Mouse (Mus musculus) limb, embryonic 15.5 days (tissue): ENCODE data around the gene Cisd3. TPM values are rescaled to one million over a fixed set of nuclear protein-coding genes. Genes with fewer than 3 reads are reported as not detected.
"Not testable (repeated sequence)": the region's sequence is repeated elsewhere in the genome, so short reads cannot be mapped to it uniquely, and the experiment has no call there.

Experiments used
- ATAC-seq: fragments of 200-750 bp; cut with Nextera tagmentation; 2 replicates; pipeline ENCODE4 v1.8.0; 2017; ENCODE audit warnings: low read depth, moderate TSS enrichment; ENCODE audit not compliant: insufficient number of reproducible peaks, low FRiP score, low TSS enrichment
- H3K27ac ChIP-seq: fragments of 300-500 bp; sonication (generic); 2 replicates; pipeline ENCODE4 v1.5.1; 2015; ENCODE audit warnings: moderate library complexity, mild to moderate bottlenecking, inconsistent platforms
- H3K27me3 ChIP-seq: fragments of 300-500 bp; sonication (generic); 2 replicates; pipeline ENCODE4 v1.6.1; 2015; ENCODE audit warnings: inconsistent platforms
- H3K36me3 ChIP-seq: fragments of 300-500 bp; sonication (generic); 2 replicates; pipeline ENCODE4 v1.6.1; 2015; ENCODE audit warnings: inconsistent platforms
- H3K4me1 ChIP-seq: fragments of 300-500 bp; sonication (generic); 2 replicates; pipeline ENCODE4 v1.6.1; 2015; ENCODE audit warnings: inconsistent platforms
- H3K4me2 ChIP-seq: fragments of 300-500 bp; sonication (generic); 2 replicates; pipeline ENCODE4 v1.6.1; 2015; ENCODE audit warnings: mild to moderate bottlenecking, inconsistent platforms
- H3K4me3 ChIP-seq: fragments of 300-500 bp; sonication (generic); 2 replicates; pipeline ENCODE4 v1.5.1; 2015; ENCODE audit warnings: mild to moderate bottlenecking, inconsistent platforms
- H3K9ac ChIP-seq: fragments of 300-500 bp; sonication (generic); 2 replicates; pipeline ENCODE4 v1.6.1; 2015; ENCODE audit warnings: inconsistent platforms
- H3K9me3 ChIP-seq: fragments of 300-500 bp; sonication (generic); 2 replicates; pipeline ENCODE4 v1.6.1; 2016; ENCODE audit warnings: inconsistent platforms
- WGBS: fragments of 180-500 bp; shearing (Covaris S2); methylation state at CpG from one replicate; pipeline ENCODE4 v1.1.7; 2015; 5-methylcytosine and 5-hydroxymethylcytosine counted together
- microRNA-seq: library from miRNA; unstranded; fragments of <30 nt; microRNA quantifications from one replicate; pipeline ENCODE4, GENCODE M21; 2016
- polyA plus RNA-seq: library from polyadenylated mRNA; unstranded; fragments of >200 nt; fragmentation: Nextera tagmentation; extraction: Ambion mirVana; gene quantifications from 2 replicates; pipeline ENCODE4 v1.2.1, GENCODE M21; 2015

Cisd3 gene
- polyA plus RNA-seq, 1 experiment from 2014 or later = 13.5 TPM

DNA sequence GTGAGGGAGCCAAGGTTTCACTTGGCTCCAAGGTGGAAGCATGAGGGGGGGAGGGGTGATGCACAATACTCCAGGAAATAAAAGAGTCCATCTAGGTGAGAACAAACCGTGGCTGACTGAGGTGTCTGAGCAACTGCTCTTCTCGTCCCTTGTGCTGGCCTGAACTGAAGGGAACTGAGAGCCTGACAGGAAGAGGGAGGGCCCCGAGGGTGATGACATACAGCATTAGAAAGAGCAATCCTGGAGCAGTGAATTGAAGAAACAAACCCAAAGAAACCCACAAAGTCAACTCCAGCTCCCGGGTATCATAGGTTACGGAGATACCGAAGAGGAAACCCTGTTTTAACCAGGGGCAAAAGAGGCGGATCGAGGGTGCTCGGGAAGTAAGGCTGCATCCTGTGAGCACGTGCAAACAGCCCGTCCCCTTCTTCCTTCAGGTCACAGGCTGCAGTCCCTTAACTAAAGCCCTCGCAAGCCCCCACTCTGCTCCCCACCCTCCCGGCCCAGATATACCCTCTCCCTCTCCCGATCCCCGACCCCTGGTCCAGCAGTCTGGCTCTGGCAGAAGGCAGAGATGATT lies 32.7 kb downstream of the Cisd3 start:
- no peaks in the 10 kb centered on the region for H3K27me3 ChIP-seq
- H3K9ac ChIP-seq = no peak overlapping the region
- H3K27ac ChIP-seq = no peak overlapping the region
- H3K9me3 ChIP-seq = no peaks in the 10 kb centered on the region
- 80% methylated on average over 15 of the region's 15 CpGs for WGBS
- peaks cover 80% of the 10 kb centered on the region for H3K36me3 ChIP-seq
- no peaks in the 10 kb centered on the region for H3K4me1 ChIP-seq
- H3K4me3 ChIP-seq = no peak overlapping the region
- H3K4me2 ChIP-seq = no peak overlapping the region
- no peak for ATAC-seq

DNA sequence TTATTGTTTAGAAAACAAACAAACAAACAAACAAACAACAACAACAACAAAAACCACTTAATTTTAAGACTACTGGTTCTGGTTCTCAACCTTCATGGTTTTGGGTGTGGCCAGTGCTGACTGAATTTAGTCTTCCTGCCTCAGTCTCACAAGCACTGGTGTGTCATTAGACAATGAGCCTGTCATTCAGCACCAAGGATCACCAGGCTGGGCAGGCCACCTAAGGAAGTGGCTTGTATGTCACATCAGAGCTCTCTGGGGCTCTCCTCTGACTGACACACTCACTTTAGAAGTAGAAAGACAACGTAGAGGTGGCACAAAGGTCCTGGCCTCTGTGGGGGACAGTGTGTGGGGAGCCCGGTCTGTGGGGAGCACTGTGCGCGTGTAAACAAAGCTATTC lies 33.4 kb downstream of the Cisd3 start:
- no peaks in the 10 kb centered on the region for H3K4me1 ChIP-seq
- H3K27ac ChIP-seq = no peak overlapping the region
- no peak overlapping the region for H3K9ac ChIP-seq
- H3K36me3 ChIP-seq = peaks cover 80% of the 10 kb centered on the region
- H3K4me2 ChIP-seq = no peak overlapping the region
- H3K9me3 ChIP-seq = no peaks in the 10 kb centered on the region
- WGBS = 87% methylated on average over 4 of the region's 4 CpGs
- no peak for ATAC-seq
- no peaks in the 10 kb centered on the region for H3K27me3 ChIP-seq
- no peak overlapping the region for H3K4me3 ChIP-seq

DNA sequence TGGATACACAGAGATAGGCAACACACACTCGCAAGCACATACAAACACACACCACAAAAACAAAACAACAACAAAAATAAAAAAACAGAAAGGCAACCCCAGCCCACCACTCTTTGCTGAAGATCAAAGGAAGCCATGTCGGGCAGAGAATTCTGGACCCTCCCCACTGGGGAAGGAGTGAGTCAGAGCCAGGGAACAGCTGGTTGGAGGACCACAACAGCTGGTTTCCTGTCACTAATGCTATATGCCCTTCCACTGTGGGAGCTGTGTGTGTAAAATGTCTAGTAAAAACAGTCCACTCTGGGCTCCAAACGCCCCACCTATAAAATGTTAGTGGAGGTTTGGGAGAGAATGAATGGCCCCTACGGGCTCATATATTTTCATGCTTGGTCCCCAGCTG lies 35.7 kb downstream of the Cisd3 start:
- Histone ChIP-seq H3K4me1 (no peaks in the 10 kb centered on the region), H3K4me2 (no peak overlapping the region), H3K27me3 (no peaks in the 10 kb centered on the region), H3K9me3 (no peaks in the 10 kb centered on the region), H3K9ac (no peak overlapping the region), H3K27ac (no peak overlapping the region), H3K4me3 (no peak overlapping the region), H3K36me3 (peaks cover 92% of the 10 kb centered on the region)
- 70% methylated on average over 4 of the region's 4 CpGs for WGBS
- no peak for ATAC-seq

DNA sequence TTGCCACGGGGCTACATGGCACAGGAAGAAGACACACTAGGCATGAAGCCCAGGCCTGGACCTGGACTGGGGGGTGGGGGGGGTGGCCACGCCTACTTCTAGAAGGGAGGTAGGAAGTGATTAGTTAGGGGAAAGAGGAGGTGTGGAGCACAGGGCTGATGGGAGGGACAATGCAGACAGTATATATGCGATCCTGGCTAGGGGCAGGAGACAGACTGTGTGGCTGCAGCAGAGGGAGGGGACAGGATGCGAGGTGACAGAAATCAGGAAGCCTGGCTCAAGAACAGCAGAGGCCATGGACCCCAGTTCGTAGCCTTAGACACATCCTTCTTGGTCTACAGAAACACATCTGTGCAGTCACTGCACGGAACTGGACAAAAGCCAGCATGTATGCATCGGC lies 38.1 kb downstream of the Cisd3 start:
- ATAC-seq = 0 out of 2 replicates have a peak, but pooled peaks have one; percentile 37
- H3K4me1 ChIP-seq = no peaks in the 10 kb centered on the region
- H3K4me3 ChIP-seq = no peak overlapping the region
- no peaks in the 10 kb centered on the region for H3K9me3 ChIP-seq
- H3K36me3 ChIP-seq = peaks cover 97% of the 10 kb centered on the region
- H3K27me3 ChIP-seq = no peaks in the 10 kb centered on the region
- 84% methylated on average over 7 of the region's 7 CpGs for WGBS
- H3K27ac ChIP-seq = no peak overlapping the region
- H3K9ac ChIP-seq = no peak overlapping the region
- no peak overlapping the region for H3K4me2 ChIP-seq

DNA sequence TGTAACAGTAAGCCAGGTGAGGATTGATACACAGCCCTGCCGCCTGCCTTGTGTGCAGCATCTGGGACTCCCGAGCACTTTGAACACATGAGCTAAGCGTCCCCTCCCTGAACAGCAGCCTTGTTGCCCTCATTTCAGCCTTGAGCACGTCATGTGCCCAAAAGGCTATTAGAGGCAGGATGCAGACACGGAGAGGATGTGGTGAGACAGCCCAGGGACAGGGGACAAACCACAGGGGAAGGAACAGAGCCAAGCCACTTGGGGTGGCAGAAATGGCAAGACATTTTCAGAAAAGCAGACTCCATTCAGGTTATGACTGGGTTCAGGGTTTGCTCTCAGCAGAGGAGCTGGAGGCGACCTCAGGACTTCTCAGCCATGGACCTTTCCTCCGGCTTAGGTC lies 42.7 kb downstream of the Cisd3 start:
- no peak overlapping the region for H3K27ac ChIP-seq
- ATAC-seq = no peak
- no peak overlapping the region for H3K4me2 ChIP-seq
- peaks cover 92% of the 10 kb centered on the region for H3K36me3 ChIP-seq
- H3K4me1 ChIP-seq = no peaks in the 10 kb centered on the region
- H3K9ac ChIP-seq = no peak overlapping the region
- no peaks in the 10 kb centered on the region for H3K27me3 ChIP-seq
- no peak overlapping the region for H3K4me3 ChIP-seq
- H3K9me3 ChIP-seq = no peaks in the 10 kb centered on the region
- WGBS = 47% methylated on average over 7 of the region's 7 CpGs

DNA sequence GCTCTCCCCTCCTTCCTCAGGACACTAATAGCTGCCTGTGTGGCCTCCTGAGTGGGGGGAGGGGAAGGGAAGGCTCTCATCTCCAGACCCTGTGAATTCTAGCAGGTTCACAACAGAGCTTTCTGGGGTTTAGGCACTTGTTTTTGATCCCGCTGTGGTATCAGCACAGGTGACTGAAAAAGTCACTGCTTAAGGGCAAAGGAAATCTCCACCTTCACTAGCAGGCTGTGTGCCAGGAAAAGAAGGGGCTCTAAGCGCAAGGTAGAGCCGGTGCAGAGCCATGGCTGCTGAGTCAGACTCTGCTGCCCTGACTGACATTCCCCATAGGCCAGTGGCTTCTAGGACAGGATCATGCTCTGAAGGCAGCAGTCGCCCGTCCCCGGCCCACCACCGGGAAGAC lies 43.1 kb downstream of the Cisd3 start:
- Histone ChIP-seq H3K4me1 (peaks cover 3% of the 10 kb centered on the region; the same call in 1 of the 2 replicates), H3K9me3 (no peaks in the 10 kb centered on the region), H3K9ac (no peak overlapping the region), H3K4me3 (no peak overlapping the region), H3K27me3 (no peaks in the 10 kb centered on the region), H3K4me2 (no peak overlapping the region), H3K27ac (no peak overlapping the region), H3K36me3 (peaks cover 87% of the 10 kb centered on the region)
- no peak for ATAC-seq
- 63% methylated on average over 7 of the region's 7 CpGs for WGBS

DNA sequence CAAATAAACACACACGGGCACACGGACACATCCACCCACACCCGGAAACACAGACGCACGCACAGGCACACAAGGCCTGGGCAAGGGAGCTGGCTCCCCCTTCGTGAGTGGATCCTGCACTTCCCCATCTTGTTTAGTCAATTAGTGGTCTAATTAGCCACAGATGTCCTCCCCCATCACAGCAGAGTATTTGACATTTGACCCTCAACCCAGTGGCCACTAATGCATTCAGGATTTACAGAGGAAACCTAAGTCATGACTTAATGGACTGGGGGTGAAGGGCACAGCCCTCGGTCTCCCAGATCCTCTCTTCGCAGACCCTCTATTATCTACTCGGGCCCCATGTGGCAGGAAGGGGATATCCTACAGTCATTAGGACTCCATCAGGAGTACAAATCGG lies 48.1 kb downstream of the Cisd3 start:
- 0 out of 2 replicates have a peak overlapping the region, but pooled peaks have one; percentile 22 for H3K27ac ChIP-seq
- peaks cover 39% of the 10 kb centered on the region for H3K36me3 ChIP-seq
- 27% methylated on average over 10 of the region's 10 CpGs for WGBS
- H3K4me3 ChIP-seq = no peak overlapping the region
- no peak for ATAC-seq
- H3K9ac ChIP-seq = no peak overlapping the region
- H3K4me1 ChIP-seq = peaks cover 12% of the 10 kb centered on the region; the same call in 1 of the 2 replicates
- no peak overlapping the region for H3K4me2 ChIP-seq
- H3K27me3 ChIP-seq = no peaks in the 10 kb centered on the region
- H3K9me3 ChIP-seq = no peaks in the 10 kb centered on the region

DNA sequence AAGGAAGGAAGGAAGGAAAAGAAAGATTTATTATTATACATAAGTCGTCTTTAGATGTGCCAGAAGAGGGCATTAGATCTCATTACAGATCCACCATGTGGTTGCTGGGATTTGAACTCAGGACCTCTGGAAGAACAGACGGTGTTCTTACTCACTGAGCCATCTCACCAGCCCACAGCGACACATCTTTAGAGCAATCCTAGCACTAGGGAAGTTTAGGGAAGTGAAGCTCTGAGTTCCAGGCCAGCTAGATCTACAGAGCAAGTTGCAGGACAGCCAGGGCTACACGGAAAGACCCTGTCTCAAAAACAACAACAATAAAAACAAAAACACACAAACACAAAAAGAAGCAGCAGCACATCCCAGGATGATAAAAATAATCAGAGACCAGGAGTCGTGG lies 49.2 kb downstream of the Cisd3 start:
- H3K4me2 ChIP-seq, H3K4me3 ChIP-seq, H3K27me3 ChIP-seq, H3K9me3 ChIP-seq, H3K27ac ChIP-seq, ATAC-seq, H3K9ac ChIP-seq: not testable (repeated sequence)
- Histone ChIP-seq H3K4me1 (peaks cover 12% of the 10 kb centered on the region; the same call in 1 of the 2 replicates), H3K36me3 (peaks cover 28% of the 10 kb centered on the region)
- 81% methylated on average over 5 of the region's 5 CpGs for WGBS

DNA sequence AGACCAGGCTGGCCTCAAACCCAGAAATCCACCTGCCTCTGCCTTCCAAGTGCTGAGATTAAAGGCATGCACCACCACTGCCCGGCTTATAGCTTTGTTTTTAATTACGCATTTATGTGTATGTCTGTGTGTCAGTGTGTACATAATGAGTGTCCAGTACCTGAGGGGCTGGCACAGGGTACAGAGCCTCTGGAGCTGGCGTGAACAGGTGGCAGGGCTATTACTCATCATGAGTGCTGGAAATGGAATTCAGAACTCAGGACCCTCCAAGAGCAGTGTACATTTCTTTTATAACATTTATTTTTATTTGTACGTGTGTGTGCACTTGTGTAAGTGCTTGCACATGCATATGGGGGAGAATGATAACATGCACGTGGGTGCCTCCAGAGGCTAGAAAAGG lies 51.0 kb downstream of the Cisd3 start:
- no peaks in the 10 kb centered on the region for H3K27me3 ChIP-seq
- peaks cover 20% of the 10 kb centered on the region for H3K4me1 ChIP-seq
- peaks cover 14% of the 10 kb centered on the region for H3K36me3 ChIP-seq
- WGBS = 82% methylated on average over 5 of the region's 5 CpGs
- no peak overlapping the region for H3K27ac ChIP-seq
- no peak overlapping the region for H3K4me3 ChIP-seq
- H3K9me3 ChIP-seq = no peaks in the 10 kb centered on the region
- H3K9ac ChIP-seq = no peak overlapping the region
- ATAC-seq = no peak
- no peak overlapping the region for H3K4me2 ChIP-seq

DNA sequence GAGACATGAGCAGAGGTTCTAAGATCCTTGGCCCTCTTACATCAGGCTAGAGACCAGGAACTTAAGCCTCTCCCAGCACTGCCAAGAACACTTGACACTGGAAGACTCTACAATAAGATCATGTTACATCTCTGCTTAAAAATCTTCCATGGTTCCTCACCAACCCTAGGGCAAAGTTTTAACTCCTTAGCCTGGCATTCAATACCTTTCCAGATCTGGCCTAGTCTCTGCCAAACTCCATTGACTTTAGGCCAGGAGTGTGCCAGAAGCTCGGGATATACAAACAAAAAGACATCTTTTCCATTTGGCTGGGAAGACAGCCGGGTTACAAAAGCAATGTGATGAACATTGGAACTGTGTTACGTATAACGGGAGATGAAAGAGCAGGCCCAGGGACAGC lies 52.0 kb downstream of the Cisd3 start:
- WGBS = 67% methylated on average over 4 of the region's 4 CpGs

More for the DNA sequence above, 52.0 kb downstream of the Cisd3 start:
- no peak overlapping the region for H3K4me3 ChIP-seq
- no peak overlapping the region for H3K4me2 ChIP-seq
- no peak overlapping the region for H3K9ac ChIP-seq
- H3K4me1 ChIP-seq = peaks cover 27% of the 10 kb centered on the region
- H3K27me3 ChIP-seq = no peaks in the 10 kb centered on the region
- no peak for ATAC-seq
- H3K9me3 ChIP-seq = no peaks in the 10 kb centered on the region
- peak overlapping the region; percentile 47; the same call in 1 of the 2 replicates for H3K27ac ChIP-seq
- H3K36me3 ChIP-seq = peaks cover 5% of the 10 kb centered on the region; the same call in 1 of the 2 replicates

Small RNA genes lying within 50 kb of the gene (microRNA-seq; reads per million reads assigned to microRNA genes)
- gene Gm24158 (not detected), gene Mir6927 (not detected)

Other genes starting within 250 kb of the Cisd3 start
- gene 4933428G20Rik, start 185.5 kb upstream of the Cisd3 start, polyA plus RNA-seq = 0.93 and 1.1 TPM in 2 replicates
- 0.89 and 0.92 TPM in 2 replicates for gene Srcin1, start 109.6 kb upstream of the Cisd3 start, polyA plus RNA-seq
- gene Epop, start 56.1 kb upstream of the Cisd3 start, polyA plus RNA-seq = 1.9 and 3.2 TPM in 2 replicates
- 2.4 and 2.6 TPM in 2 replicates for gene Mllt6, start 22.4 kb upstream of the Cisd3 start, polyA plus RNA-seq
- 13.1 and 14.7 TPM in 2 replicates for gene Pcgf2, start 14.7 kb downstream of the Cisd3 start, polyA plus RNA-seq
- 413 and 414 TPM in 2 replicates for gene Psmb3, start 17.6 kb downstream of the Cisd3 start, polyA plus RNA-seq
- gene Pip4k2b, start 58.9 kb downstream of the Cisd3 start, polyA plus RNA-seq = 1.7 and 2.2 TPM in 2 replicates
- gene Cwc25, start 80.7 kb downstream of the Cisd3 start, polyA plus RNA-seq = 17.3 and 19.1 TPM in 2 replicates
- gene 1700001P01Rik, start 90.1 kb downstream of the Cisd3 start, polyA plus RNA-seq = 0.35 TPM in 1 of 2 replicates, not detected in the other
- 447 and 586 TPM in 2 replicates for gene Rpl23, start 96.6 kb downstream of the Cisd3 start, polyA plus RNA-seq
- 128 and 131 TPM in 2 replicates for gene Lasp1, start 113.2 kb downstream of the Cisd3 start, polyA plus RNA-seq
- 4.5 and 5.3 TPM in 2 replicates for gene B230217C12Rik, start 155.0 kb downstream of the Cisd3 start, polyA plus RNA-seq
- gene Fbxo47, start 198.3 kb downstream of the Cisd3 start, polyA plus RNA-seq = 0.26 and 0.74 TPM in 2 replicates